Mouse (Mus musculus): ENCODE measurements around the gene Tmem139.
A peak's percentile ranks its signal among the peaks of the same experiment; 100 is the strongest.

The Tmem139 gene

GRCm38 (mm10) chr6:42276151-42276550 is 14.4 kb downstream of the Tmem139 start:
- DNase-seq (ENCODE audit: low read depth, low spot score), result no peak

GRCm38 (mm10) chr6:42282865-42283528 is 21.2 kb downstream of the Tmem139 start:
- no peak for DNase-seq (ENCODE audit: low read depth, low spot score)

- DNase-seq (ENCODE audit: low read depth, low spot score), result no peak
Measured at GRCm38 (mm10) chr6:42286448-42286847, 24.7 kb downstream of the Tmem139 start, which contains the start of gene Clcn1. Gene Clcn1, plus strand, starts transcription at chr6:42286685.

GRCm38 (mm10) chr6:42287562-42287961 is 25.8 kb downstream of the Tmem139 start:
- no peak for DNase-seq (ENCODE audit: low read depth, low spot score)

- no peak for DNase-seq (ENCODE audit: low read depth, low spot score)
Measured at GRCm38 (mm10) chr6:42293327-42293726, 31.6 kb downstream of the Tmem139 start.

- DNase-seq (ENCODE audit: low read depth, low spot score), result peak; percentile 87
Measured at GRCm38 (mm10) chr6:42295549-42296094, 33.9 kb downstream of the Tmem139 start.

GRCm38 (mm10) chr6:42299362-42299761 is 37.6 kb downstream of the Tmem139 start:
- DNase-seq (ENCODE audit: low read depth, low spot score), result peak; percentile 87

GRCm38 (mm10) chr6:42309816-42310378 is 48.1 kb downstream of the Tmem139 start:
- no peak for DNase-seq (ENCODE audit: low read depth, low spot score)

GRCm38 (mm10) chr6:42310427-42311053 is 48.8 kb downstream of the Tmem139 start:
- DNase-seq (ENCODE audit: low read depth, low spot score), result no peak
